Comparison of ENCODE assay signal across 8 mouse cellular contexts in genomic region chr9:82247695-82248445, GRCm38 (mm10).
DNase-seq lines count a peak whose midpoint lies in the region; ATAC-seq and TF ChIP-seq lines count a peak whose summit lies in the region.

No protein-coding gene starts in this region.

- no peak for TF ChIP-seq EP300 in stomach, postnatal 0 days (optimal IDR thresholded peaks at IDR 0.05)

- H3K4me2 ChIP-seq in hindbrain, postnatal 0 days (ENCODE audit: low read depth, low read length), result no peak overlapping the region
- H3K4me2 ChIP-seq in stomach, postnatal 0 days (replicated peaks; ENCODE audit: low read depth), result no peak overlapping the region

- H3K36me3 ChIP-seq in hindbrain, postnatal 0 days (ENCODE audit: insufficient read depth, low read length), result no peaks in the 10 kb centered on the region
- H3K36me3 ChIP-seq in hindbrain, embryonic 10.5 days, result no peaks in the 10 kb centered on the region
- no peaks in the 10 kb centered on the region for H3K36me3 ChIP-seq in stomach, postnatal 0 days (ENCODE audit: control insufficient read depth, insufficient read depth, low read length)

- DNase-seq in hindbrain, postnatal 0 days (ENCODE audit: low spot score), result peak; percentile 9
- DNase-seq in hindbrain, embryonic 10.5 days (ENCODE audit: low spot score), result no peak
- DNase-seq in thymus, postnatal 0 days (ENCODE audit: low spot score), result peak; percentile 3
- DNase-seq in thymus, postnatal 25 days, result no peak
- DNase-seq in embryo, embryonic 10.5 days (ENCODE audit: low spot score), result peak; percentile 36
- no peak for DNase-seq in stomach, postnatal 0 days (ENCODE audit: low spot score)
- DNase-seq in frontal cortex, postnatal 25 days (ENCODE audit: low spot score in 2 of 2), result no peak
- DNase-seq in layer of hippocampus, adult 9-10 months (ENCODE audit: low spot score), result no peak

- H3K9me3 ChIP-seq in hindbrain, postnatal 0 days (ENCODE audit: low read length), result no peaks in the 10 kb centered on the region
- H3K9me3 ChIP-seq in hindbrain, embryonic 10.5 days, result no peaks in the 10 kb centered on the region
- no peaks in the 10 kb centered on the region for H3K9me3 ChIP-seq in stomach, postnatal 0 days (ENCODE audit: control insufficient read depth, low read length)

- peak; percentile 75 for TF ChIP-seq CTCF in hindbrain, postnatal 0 days (IDR thresholded peaks at IDR 0.05; ENCODE audit: low read depth)
- peak; percentile 86 for TF ChIP-seq CTCF in stomach, postnatal 0 days (IDR thresholded peaks at IDR 0.05; ENCODE audit: low read depth)

- no peak overlapping the region for H3K27ac ChIP-seq in hindbrain, postnatal 0 days
- no peak overlapping the region for H3K27ac ChIP-seq in hindbrain, embryonic 10.5 days
- no peak overlapping the region for H3K27ac ChIP-seq in stomach, postnatal 0 days (replicated peaks)

- no peaks in the 10 kb centered on the region for H3K27me3 ChIP-seq in hindbrain, postnatal 0 days (ENCODE audit: insufficient read depth, low read length)
- H3K27me3 ChIP-seq in hindbrain, embryonic 10.5 days (ENCODE audit: insufficient read depth, poor library complexity, severe bottlenecking), result no peaks in the 10 kb centered on the region
- no peaks in the 10 kb centered on the region for H3K27me3 ChIP-seq in stomach, postnatal 0 days (ENCODE audit: control insufficient read depth, insufficient read depth, low read length)

- 87% methylated on average over 7 of the region's 7 CpGs for WGBS in hindbrain, postnatal 0 days
- WGBS in hindbrain, embryonic 10.5 days, result 85% methylated on average over 7 of the region's 7 CpGs
- WGBS in stomach, postnatal 0 days, result 85% methylated on average over 7 of the region's 7 CpGs

- ATAC-seq in hindbrain, postnatal 0 days, result no peak
- ATAC-seq in stomach, postnatal 0 days (ENCODE audit: low FRiP score, low TSS enrichment), result no peak

- H3K9ac ChIP-seq in hindbrain, postnatal 0 days (replicated peaks; ENCODE audit: low read length), result no peak overlapping the region
- no peak overlapping the region for H3K9ac ChIP-seq in stomach, postnatal 0 days (ENCODE audit: low read length)

- H3K4me1 ChIP-seq in hindbrain, postnatal 0 days (ENCODE audit: insufficient read depth, low read length), result no peaks in the 10 kb centered on the region
- H3K4me1 ChIP-seq in hindbrain, embryonic 10.5 days (replicated peaks), result no peaks in the 10 kb centered on the region
- no peaks in the 10 kb centered on the region for H3K4me1 ChIP-seq in stomach, postnatal 0 days (replicated peaks; ENCODE audit: control insufficient read depth, insufficient read depth)

- no peak overlapping the region for H3K4me3 ChIP-seq in hindbrain, postnatal 0 days (ENCODE audit: low read length)
- no peak overlapping the region for H3K4me3 ChIP-seq in hindbrain, embryonic 10.5 days
- H3K4me3 ChIP-seq in stomach, postnatal 0 days (ENCODE audit: low read depth, low read length), result no peak overlapping the region

Comparison
In these comparisons a context has a peak if more than half of its experiments do, and no peak if none do; other contexts are left out.
1. DNase-seq: peak in hindbrain, postnatal 0 days (single experiment), thymus, postnatal 0 days (single experiment) and embryo, embryonic 10.5 days (single experiment); none in hindbrain, embryonic 10.5 days (single experiment), thymus, postnatal 25 days (single experiment), stomach, postnatal 0 days (single experiment), frontal cortex, postnatal 25 days (0 of 2) and layer of hippocampus, adult 9-10 months (single experiment).